Mouse (Mus musculus) gastrocnemius, postnatal 10 days (tissue): ENCODE data around the gene Ptbp1. TPM values are rescaled to one million over a fixed set of nuclear protein-coding genes. Genes with fewer than 3 reads are reported as not detected.

Experiments used
- DNase-seq: peaks from one replicate; pipeline ENCODE4 v3.0.0; 2021; ENCODE audit warnings: mixed read lengths
- long read RNA-seq, 2 experiments: library from polyadenylated mRNA; stranded (forward); transcript quantifications; one replicate each; pipeline ENCODE4 v2.0.0; 2021
- total RNA-seq, 2 experiments: library from RNA; stranded (reverse); gene quantifications; 2 replicates each; pipeline ENCODE4 v1.2.3; 2021

Ptbp1 gene
- total RNA-seq = 100 to 1,000 TPM in 1 of 2 experiments, 10 to 100 TPM in 1; 75.2 to 110 TPM
- long read RNA-seq, experiment 1, transcript Ptbp1-206 (13 exons, 3,169 nt) = major isoform, 13 of 34 reads
- long read RNA-seq, experiment 1, transcript Ptbp1-216 (14 exons, 3,110 nt) = major isoform, 13 of 34 reads
- long read RNA-seq, experiment 1, partial matches to known transcripts = 4 of 34 reads
- long read RNA-seq, experiment 1, other reads (novel, unspliced or antisense) = 3 of 34 reads
- long read RNA-seq, experiment 2, transcript Ptbp1-216 (14 exons, 3,110 nt) = minor isoform, 7 of 33 reads
- long read RNA-seq, experiment 2, transcript Ptbp1-206 (13 exons, 3,169 nt) = major isoform, 14 of 33 reads
- long read RNA-seq, experiment 2, partial matches to known transcripts = 2 of 33 reads
- long read RNA-seq, experiment 2, other reads (novel, unspliced or antisense) = 9 of 33 reads

DNA sequence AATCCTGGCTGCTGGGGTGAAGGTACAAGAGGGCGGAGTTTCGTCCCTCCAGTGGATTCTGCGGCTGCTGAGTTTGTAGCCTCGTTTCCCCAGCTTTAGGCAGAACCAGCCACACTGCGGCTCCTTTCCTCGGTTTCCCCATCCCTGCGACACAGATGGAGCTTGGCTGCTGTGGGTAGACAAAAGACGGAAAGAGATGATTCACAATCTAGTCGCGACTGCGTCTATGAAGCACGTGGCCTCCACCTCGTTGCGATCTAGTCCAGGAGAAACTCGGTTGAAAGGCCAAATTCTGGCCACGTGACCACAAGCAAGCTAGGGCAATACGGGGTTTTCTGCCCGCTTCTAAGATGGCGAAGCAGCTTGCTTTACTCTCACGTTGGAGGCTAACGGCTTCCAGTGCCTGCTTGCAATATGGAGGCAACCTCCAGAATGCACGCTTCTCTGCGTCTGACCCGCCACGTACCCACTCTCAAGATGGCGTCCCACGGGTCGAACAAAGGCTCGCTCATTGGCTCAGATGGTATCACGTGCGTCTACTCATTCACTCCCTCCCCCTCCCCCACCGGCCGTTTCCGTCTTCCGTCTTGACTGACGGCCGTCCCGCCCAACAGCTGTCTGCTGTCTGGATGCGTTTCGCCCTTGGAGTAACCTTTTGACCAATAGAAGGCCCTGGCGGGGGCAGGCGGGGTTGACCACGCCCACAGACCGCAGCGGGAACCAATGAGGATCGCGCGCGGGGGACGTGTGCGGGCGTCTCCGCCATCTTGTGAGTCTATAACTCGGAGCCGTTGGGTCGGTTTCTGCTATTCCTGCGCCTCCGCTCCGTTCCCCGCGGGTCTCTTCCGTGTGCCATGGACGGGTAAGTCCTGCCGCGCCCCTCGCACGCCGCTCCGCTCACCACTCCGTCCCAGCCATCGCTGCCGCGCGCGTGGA lies at the start of gene Ptbp1:
Gene Ptbp1 (plus strand): TSS at position 568 of the 936 bp plus-strand sequence.
- peak; percentile 99 for DNase-seq

DNA sequence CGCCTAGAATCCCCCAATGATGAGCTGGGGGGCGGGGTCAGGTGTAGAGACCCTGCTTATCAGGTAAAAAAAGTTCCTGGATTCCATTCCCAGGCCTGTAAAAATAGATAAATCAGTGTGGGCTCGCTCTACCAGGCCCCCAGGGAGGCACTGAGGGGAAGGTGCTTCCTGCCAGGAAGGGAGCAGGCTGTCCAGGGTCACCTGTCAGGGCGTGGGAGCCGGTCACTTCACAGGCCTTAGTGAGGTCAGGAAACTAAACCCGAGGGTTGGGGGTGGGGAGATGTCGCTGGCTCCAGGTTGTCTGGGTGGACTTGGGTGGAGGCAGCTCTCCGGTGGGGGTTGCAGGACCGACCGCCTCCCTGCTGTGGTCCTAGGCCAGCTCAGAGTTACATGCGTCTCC lies 48.6 kb upstream of the Ptbp1 start:
- no peak for DNase-seq

DNA sequence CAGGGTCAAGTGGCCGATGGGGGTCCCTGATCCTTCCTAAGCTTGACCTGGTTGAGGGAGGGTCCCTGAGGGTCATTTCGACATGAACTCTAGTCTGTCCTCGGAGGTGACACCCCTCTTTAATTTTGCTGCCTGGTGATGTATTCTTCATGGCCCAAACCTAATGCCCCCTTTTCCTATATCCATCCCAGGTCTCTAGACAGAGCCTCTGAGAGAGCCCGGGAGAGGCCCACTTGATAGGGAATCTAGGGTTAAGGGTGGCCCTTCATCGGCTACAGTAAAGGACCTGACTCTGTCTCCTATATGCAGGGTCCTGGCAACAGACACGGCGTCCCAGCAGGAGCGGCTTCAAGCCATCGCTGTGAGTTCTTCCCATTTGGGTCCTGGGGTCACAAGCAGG lies 47.9 kb upstream of the Ptbp1 start:
- DNase-seq = no peak

DNA sequence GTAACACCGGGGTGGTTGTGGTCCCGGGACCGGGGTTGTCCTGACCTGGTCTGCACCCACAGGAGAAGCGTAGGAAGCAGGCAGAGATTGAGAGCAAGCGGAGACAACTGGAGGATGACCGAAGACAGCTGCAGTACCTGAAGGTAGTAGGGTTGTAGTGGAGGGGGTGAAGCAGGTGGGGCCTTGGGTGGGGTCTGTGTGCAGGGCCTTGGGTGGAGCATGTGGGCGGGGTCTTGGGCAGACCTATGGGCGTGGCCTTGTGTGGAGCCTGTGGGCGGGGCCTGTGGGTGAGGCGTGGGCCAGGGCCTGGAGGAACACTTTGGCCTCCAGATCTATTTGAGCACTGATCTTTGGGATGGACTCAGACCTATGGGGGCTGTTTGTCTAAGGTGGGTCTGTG lies 47.3 kb upstream of the Ptbp1 start:
- no peak for DNase-seq

DNA sequence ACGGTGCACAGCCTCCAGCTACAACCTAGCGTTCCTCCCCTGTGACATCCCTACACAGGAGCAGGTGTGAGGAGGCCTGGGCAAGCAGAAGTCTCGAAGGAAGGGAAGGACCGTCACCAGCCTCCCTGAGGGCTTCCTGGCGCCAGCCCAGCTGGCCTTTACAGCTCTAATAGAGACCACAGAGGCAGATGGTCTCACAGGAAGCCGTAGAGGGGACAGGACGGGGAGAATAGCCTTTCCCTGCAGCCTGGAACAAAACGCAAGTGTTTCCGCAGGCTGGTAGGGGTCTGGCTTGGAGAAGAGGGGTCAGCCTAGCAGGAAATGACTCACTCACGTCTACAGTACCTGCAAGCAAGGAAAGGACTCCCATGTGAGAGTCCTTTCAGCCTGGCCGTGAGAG lies 46.4 kb upstream of the Ptbp1 start:
- no peak for DNase-seq

DNA sequence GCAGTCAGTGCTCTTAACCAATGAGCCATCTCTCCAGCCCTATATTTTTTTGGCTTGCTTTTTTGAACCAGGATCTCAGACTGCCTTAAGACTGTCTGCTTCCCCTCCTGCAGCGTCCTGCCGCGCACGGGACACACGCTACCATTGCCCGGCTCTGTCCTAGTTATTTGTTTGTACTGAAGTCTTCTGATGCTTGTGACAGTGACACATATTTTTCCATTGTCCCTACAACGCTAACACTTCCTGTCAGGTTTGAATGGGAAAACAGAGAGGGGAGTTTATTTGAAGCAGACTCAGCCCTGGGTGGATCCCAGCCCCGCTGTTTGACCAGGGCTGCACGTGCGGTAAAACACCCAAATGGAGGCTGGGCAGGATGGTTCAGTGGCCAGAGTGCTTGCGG lies 45.5 kb upstream of the Ptbp1 start:
- no peak for DNase-seq

DNA sequence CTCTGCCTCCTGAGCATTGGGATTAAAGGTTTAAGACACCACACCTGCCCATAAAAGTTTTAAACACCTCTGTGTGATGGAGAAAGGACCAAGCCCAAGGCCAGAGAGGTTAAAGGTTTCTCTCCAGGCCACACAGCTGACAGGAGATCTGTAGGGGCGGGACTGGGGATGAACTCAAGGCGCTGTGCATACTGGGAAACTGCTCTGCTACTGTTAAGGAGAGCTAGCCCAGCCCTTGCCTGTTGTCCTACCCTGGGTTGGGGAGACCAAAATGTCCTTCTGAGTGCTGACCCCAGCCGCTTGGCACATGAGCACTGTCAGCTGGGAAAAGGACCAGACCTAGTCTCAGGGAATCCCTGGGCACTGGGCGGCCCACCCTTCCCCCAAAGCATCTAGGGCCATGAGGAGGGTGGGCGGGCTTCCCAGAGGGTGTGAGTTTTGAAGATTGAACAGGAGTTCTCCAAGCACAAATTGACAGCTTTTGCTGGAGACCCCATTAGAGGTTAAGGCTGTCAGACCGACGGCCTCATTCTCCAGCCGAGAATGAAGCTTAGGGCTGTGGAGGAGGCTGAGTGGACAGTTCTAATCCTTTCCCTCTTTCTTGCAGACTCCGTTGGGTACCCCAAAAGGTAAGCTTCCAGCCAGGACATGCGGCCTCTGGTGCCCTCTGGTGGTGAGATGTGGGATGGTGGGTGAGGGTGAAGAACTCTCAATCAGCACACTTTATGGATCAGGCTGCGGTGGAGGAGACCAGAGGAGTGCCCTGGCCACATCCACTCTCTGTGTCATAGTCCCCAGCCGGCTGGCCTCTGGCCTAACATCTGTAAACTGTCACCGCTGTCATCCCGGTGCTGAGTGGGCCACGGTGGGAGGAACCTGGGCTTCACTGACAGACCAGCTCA lies 42.2 kb upstream of the Ptbp1 start:
- peak; percentile 88 for DNase-seq

DNA sequence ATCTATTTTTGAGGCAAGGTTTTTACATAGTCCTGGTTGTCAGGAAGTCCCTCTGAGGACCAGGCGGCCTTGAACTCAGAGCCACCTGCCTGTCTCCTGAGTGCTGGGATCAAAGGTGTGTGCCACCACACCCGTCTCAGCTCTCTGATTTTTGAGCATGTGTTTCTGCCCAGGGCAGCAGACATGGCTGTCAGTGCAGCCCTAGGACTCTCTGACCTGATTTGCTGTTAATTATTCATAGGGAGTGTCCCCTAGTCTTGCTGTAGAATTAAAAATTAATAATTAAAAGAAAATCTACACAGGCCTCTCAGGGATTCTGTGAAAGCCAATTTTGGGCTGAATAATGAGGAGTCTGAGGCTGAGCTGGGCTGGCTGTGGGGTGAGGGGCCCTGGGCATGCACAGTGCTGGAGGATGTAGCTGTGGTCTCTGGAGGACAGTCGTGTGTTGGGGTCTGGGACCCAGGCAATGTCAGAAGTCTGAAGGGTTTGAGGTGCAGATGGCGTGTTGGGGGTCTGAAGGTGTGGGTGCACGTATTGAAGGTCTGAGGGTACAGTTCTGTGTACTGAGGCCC lies 39.9 kb upstream of the Ptbp1 start:
- no peak for DNase-seq

DNA sequence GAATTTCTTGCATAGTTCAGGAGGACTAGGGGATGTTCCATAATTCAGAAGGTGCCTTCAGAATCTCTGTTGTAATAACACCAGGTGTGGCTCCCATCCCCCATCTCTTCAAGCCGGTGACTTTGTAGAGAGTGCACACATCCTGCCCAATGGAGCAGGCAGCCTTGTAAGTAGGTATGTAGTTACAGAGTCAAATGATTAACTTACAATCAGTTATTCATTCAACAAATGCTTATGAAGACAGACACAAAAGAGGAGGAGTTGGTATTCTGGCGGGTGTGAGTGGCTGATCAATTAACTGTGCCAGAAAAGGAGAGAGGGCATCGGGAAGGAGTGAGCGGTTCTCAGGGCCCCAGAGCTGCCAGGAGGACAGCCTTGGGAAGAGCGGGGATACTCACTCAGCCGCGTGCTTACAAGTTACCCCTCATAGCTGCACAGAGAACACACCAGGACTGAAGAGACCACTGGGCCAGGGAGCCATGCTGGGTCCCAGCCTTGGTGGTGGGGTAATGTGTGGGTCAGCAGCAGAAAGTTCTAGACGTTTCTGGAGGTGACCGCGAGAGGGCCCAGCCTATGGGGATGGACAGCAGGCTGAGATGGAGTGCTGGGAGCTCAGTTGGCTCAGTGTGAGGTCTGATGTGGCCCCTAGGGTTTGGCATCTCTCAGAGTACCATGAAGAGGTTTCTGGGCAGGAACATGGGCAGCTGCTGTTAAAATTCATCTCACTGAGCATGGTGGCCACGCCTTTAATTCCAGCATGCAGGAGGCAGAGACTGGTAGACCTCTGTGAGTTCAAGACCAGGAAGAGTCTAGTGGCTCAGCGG lies 38.3 kb upstream of the Ptbp1 start:
- DNase-seq = no peak

DNA sequence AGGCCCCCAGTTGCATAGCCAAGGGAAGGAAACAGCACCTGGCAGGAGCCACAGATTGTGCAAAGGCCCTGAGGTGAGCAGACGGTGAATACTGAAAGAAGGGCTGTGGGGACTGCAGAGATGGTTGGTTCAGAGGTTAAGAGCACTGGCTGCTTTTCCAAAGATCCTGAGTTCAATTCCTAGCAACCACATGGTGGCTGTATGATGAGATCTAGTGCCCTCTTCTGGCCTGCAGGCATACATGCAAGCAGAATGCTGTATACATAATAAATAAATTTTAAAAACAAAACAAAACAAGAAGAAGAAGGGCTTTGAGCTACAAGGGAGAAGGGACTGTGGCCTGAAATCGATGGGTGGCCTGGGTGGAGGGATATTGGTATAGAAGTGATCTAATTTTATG lies 37.1 kb upstream of the Ptbp1 start:
- DNase-seq = no peak

DNA sequence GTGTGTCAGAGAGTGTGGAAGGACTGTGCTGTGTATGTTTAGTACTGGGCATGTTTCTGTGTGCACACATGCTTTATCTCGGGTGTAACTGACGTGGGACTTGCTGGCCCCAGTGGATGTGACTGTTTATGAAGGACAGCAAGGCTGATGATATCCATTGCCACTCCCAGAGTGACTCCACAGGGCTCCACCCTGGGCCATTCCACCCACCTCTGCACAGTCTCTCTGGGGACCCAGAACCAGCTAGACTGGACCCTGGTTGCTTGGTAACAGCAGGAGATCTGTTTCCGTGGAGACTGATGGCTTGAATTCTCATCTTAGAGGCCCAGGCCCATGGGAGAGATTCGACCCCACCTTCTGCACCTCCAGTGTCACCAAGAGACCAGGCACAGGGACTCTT lies 36.0 kb upstream of the Ptbp1 start:
- DNase-seq = no peak

DNA sequence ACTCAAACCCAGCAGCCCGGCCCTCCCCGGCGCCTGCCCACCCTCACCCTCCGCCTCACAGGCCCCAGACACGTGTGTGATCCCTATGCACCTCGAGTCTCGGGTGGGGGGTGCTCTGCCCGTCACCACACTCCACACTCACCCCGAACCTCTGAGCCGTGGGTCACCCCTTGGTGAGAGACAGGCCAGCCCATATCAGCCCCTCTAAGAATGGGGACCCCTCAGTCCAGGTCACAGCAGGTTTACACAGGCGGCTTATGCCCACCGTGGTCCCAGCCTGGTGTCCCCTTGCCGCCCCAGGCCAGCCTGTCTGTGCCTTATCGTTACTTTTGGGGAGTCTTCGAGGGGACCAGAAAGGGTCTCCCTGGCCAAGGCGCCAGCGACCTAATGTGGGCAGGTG lies 34.6 kb upstream of the Ptbp1 start:
- no peak for DNase-seq

DNA sequence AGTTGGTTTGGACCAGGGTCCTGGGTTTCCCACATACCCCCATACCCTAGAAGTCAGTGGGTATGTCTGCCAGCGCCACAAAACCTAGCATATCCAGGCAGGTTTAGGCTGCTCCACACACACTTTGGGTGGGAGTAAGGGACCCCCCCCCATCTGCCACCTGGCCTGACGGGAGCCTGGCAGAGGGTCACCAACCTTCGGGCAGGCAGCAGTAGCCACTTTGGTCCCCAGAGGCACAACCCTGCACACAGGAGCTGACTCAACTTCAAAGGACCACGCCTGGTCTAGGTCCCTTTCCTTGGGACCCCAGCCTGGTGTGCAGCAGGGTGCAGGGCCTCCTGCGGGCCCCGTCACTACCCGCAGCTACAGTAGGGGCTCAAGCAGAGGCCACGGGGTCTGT lies 34.0 kb upstream of the Ptbp1 start:
- DNase-seq = no peak

DNA sequence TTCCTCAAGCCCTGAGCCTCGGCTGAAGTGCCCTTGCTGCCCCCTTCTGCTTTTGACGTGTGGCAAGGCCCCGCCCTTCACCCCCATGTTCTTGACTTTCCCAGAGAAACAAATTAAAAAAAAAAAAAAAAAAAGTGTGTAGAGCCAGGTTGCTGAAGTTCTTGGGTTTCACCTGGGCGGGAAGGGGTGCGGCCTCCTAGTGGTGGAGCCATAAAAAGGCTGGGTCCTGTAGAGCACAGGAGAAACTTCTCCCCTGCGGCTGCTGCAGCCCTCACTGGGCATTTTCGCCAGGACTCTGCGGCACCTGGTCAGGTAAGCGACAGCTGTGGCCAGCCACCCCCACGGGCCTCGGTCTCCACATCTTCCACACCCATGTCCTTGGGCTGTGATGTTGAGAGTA lies 33.4 kb upstream of the Ptbp1 start, which contains the start of gene Misp:
Gene Misp (plus strand): TSS at position 208 of the 400 bp plus-strand sequence.
- DNase-seq = no peak

DNA sequence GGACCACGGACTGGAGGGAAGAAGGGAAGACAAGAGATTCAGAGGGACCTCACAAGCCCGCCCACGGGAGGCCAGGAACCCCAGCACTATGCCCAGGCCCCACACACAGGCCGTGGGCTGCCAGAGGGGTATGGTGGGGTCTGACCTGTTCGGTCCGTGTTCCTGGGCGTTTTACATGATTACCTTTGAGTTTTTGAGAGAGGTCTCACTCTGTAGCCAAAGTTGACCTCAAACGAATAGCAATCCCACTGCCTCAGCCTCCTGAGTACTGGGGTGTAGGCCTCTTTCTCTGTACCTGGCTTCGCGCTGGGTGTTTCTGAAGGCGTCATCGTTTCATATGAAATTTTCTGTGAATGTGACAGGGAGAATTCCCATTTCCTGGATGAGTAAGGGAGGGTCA lies 32.5 kb upstream of the Ptbp1 start:
- no peak for DNase-seq

DNA sequence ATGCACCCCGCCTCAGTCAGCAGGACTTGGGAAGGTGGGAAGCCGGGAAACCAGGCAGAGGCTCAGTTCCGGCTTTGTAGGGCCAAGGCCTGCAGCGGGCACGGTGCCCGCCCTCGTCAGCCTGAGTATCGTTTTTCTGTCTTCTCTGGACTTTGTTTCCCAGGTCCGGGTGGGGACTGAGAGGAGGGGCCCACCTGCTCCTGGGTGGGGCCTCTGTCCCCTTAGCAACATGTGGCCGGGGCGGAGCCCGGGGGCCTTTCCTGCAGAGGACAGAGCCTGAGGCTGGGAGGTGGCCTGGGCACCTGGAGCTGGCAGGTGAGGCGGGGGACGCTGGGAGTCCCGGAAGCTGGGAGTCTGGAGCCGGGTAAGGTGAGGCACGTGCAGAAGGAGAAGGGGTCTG lies 31.9 kb upstream of the Ptbp1 start:
- DNase-seq = no peak

DNA sequence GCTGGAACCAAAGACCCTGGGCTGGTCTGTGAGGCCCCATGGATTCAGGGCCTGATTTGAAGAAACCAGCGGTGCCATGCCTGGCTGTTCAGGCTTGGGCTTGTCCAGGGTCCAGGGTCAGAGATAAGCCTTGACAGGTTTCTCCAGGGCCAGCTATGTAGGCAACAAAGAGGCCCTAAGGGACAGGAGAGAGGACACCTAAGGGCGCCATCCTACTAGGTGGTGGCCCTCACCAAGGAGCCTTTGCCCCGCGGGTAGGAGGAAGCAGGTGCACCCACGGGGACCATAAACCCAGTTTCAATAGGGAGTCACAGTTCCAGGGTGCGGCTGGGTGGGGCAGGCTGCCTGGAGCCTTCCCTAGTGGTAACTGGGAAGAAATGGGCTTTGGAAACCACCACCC lies 31.2 kb upstream of the Ptbp1 start:
- no peak for DNase-seq

DNA sequence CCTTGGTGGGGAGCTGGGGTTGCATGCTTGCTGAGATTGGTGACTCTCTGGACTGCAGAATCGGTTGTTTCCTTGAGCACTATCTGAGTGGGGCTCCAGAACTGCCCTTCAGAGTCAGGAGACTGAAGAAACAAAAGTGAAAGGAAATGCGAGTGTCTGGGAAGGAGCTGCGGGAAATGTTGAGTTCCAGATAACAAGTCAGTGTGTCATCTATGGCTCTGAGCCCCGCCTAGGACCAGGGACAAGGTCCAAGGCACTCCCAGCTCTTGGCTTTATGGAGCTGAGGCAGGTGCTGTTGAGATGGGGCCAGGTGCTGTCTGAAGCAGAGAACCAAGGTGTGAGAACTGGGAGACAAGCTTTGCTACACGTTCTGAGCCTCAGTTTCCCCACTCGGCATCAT lies 29.8 kb upstream of the Ptbp1 start:
- no peak for DNase-seq

DNA sequence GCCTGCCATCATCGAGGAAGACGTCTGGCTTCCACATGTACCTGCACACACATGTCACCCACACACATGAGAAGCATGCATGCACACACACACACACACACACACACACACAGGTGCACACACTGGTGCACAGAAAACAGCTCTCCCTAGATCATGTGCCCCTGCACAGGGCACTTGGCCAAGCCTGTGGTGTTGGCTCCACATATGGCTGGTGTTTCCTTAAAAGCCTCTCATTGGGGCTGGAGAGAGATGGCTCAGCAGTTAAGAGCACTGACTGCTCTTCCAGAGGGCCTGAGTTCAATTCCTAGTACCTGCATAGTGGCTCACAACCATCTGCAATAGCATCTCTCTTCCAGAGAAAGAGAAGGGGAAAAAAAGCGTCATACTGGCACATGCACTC lies 22.6 kb upstream of the Ptbp1 start:
- no peak for DNase-seq

DNA sequence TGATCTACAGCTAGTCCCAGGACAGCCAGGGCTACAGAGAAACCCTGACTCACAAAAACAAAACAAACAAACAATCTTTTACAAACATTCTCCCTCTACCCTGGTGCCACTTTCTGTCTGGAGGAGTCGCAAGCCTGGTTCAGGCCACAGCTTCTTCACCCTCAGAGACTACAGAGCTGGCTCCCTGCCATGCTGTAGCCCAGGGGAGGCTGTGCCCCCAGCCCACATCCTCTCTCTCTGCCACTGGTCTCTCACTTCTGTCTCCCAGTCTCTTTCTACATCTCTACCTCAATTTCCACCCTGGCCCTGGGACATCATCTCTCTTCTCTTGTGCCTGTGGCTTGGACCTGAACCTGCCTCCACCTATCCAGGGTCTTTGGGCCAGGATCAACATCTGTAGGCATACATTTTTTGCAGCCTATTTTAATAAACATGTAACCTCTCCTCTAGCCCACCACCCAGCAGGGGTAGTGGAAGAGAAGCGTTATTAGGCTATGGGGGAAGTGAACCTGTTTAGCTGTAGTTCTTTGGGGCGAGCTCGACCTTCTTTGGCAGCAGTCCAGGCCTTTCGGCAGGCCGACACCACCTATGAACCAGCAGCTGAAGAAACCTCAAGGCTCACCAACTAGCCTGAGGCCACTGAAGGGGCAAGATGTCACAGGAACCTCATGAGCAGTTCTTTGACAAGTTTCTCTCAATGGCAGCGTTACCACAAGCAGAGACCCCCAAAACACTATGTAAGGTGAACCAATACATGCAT lies 22.0 kb upstream of the Ptbp1 start:
- no peak for DNase-seq
